Mouse (Mus musculus): ENCODE measurements at regions not wholly inside any gene's neighbourhood (a gene's known extent, or its start where the extent isn't known, plus 50 kb on each side); places are given as distances from the start of the nearest gene placed in this dataset.
A peak's percentile ranks its signal among the peaks of the same experiment; 100 is the strongest.
"Not testable (repeated sequence)": the region's sequence is repeated elsewhere in the genome, so short reads cannot be mapped to it uniquely, and the experiment has no call there.

GRCm38 (mm10) chr1:83832946-83833345, 424.9 kb upstream of the Sphkap start:
- DNase-seq, result no peak

DNA sequence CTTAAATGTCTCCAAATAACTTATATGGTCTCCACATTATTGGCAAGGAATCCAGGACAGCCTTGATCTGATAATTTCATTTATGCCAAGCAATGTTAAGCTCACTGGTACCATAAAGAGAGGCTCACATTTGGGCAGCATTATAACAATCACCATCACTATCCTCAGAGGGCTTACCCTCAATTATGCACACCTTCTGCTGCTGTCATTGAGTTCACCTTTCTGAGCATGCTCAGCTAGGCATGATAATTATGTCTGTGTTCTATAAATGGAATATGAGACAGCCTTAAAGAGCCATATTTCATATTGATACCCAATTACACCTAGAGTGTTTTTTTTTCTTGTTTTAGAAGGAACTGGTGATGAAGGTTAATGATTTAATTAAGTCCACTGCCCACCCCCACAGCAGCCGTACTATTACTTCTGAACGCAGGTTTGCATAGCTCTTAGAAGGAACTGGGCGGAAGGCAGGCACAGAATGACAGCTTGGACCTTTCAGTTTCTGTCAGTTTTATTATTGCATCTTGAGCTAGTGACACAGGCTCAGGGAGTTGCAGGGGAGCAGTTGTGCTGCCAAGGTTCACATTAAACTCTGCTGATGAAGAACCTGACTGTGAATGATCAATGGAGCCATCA, 424.0 kb upstream of the Sphkap start:
- DNase-seq, result no peak

DNA sequence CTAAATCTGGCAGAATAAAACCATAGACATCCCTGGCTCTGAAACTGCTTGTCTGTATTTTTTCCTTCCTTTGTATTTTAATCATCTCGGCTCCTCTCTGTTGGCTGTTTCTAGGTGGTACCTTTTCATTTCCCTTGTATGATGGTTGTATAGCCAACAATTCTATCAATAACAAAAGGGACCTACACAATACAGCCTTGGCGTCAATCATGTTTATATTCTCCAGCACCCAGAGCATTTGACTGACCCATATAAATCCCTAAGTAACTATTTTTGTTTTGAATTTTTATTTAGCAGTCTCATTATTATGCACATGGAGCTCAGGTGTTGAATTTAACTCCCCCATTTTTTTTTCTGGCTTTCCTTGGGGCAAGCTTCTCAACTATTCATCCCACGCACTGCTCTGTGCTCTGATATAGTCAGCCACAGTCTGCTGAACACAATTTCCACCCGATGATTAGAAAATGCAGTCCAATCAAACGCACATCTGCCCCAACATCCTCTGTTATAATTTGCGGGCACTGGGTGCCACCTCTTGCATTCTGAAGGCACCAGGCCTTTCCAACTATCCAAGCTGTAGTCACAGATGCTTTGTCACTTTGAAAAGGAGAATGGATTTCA, 422.1 kb upstream of the Sphkap start:
- DNase-seq, result no peak

GRCm38 (mm10) chr1:83811162-83811561, 403.2 kb upstream of the Sphkap start:
- DNase-seq, result not testable (repeated sequence)

GRCm38 (mm10) chr1:83808432-83808831, 400.4 kb upstream of the Sphkap start:
- no peak for DNase-seq

DNA sequence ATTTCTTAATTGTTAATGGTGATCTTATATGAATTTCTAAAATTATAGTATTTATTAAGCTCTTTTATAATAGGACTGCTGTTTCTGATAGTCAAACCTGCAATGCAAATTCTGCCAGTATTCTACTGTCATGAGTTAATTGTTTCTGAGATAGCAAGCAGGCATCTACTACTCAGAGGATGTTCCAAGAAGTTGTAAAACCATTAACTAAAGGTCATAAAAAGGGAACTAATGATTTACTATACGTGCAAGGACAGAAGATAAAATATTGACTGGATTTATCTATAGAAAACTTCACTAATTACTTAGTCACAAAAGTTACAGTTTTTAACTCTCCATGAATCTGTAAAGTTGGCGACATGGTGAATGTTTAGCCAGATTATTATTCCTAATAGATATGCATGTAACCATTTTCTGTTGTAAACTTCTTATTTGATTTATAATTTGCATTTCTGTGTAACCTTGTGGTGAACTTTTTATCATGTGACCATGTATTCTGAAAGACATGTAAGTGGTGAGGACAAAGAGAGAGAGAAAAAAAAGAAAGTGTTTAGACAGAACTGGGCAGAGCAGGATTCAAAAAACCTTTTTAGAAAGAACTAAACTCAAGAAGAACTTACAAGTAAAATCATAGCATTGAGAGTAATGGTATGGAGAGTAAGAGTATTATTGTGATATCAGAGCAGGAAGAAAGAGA, 395.5 kb upstream of the Sphkap start:
- no peak for DNase-seq

- DNase-seq, result no peak
These were observed 393.8 kb upstream of the Sphkap start for GRCm38 (mm10) chr1:83801759-83802158.

GRCm38 (mm10) chr1:83796961-83797891, 389.2 kb upstream of the Sphkap start:
- no peak for DNase-seq

GRCm38 (mm10) chr1:83777151-83777550, 369.2 kb upstream of the Sphkap start:
- DNase-seq, result no peak

- DNase-seq, result no peak
These were observed 363.2 kb upstream of the Sphkap start for GRCm38 (mm10) chr1:83771160-83771559.

GRCm38 (mm10) chr1:83761499-83761898, 353.5 kb upstream of the Sphkap start:
- no peak for DNase-seq

- DNase-seq, result no peak
These were observed 348.9 kb upstream of the Sphkap start for GRCm38 (mm10) chr1:83756866-83757265.

GRCm38 (mm10) chr1:83755336-83755735, 347.3 kb upstream of the Sphkap start:
- DNase-seq, result no peak

DNA sequence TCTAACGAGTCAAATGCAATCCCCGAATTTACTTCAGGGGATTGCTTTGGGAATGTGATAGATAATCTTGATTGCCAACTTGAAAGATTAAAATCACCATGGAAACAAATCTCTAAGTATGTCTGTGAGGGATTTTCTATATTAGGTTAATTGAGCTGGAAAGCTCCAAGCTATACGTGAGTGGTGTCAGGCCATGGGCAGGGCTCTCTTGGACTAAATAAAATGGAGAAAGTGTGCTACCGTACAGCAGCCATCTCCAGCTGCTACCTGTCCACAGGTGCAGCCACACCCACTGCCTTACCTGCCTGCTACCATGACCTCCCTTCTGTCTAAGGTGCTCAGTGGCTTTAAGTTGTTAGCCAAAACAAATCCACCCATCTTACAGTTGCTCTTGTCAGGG, 345.0 kb upstream of the Sphkap start:
- DNase-seq, result no peak

DNA sequence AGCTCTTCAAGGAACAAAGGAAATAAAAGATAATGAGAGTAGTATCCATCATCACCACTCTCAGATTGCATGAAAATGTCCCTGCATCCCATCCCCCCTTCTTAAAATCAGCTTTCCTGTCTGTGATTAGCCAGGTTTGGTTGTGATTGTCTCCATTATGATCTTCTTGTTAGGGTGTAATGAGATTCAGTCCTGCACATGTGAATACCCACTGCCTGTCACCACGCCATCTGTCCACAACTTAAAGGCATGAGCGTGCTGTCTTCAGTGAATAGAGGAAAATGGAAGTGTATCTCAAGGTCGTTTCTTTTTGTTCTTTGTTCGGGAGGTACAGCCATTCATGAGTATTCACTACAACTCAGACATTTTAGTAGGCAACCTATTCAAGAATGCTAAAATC, 341.0 kb upstream of the Sphkap start:
- DNase-seq, result no peak

DNA sequence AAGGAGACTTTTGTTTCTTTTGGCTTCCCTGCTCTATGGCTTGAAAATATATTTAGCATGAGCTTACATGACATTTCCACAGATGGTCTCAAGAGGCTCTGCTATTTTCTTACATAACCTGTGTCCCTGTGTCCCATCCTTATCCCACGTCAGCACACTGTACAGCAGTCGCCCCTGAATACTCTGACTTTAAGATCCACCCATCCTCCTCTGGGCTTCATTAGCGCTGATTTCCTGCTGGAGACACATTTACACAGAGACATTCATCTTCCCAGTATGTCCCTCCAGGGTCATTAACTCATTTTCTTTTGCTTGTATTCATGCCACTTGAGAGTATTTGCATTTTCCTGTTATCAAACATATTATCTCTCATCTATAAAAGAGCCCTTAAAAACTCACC, 340.1 kb upstream of the Sphkap start:
- no peak for DNase-seq

DNA sequence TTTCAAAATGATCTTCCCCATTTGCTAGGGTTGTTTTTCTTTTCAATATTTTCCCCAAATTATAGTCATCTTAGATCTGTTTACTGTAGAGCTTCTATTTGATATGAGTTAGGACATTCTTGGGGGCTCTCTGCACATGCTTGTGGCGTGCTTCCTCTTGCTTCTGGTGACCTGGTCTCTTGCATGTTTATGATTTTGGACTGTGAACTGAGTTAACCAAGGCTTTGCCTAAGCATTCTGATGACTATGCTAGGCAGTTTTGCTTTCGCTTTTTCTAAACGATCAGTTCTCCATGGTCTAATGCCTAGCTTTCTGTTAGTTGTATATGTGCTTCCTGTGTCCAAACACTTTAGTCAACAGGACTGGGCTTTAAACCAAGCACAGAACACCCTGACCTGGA, 339.4 kb upstream of the Sphkap start:
- DNase-seq, result no peak

- peak; percentile 42 for DNase-seq
These were observed 338.0 kb upstream of the Sphkap start for GRCm38 (mm10) chr1:83746036-83746435.

DNA sequence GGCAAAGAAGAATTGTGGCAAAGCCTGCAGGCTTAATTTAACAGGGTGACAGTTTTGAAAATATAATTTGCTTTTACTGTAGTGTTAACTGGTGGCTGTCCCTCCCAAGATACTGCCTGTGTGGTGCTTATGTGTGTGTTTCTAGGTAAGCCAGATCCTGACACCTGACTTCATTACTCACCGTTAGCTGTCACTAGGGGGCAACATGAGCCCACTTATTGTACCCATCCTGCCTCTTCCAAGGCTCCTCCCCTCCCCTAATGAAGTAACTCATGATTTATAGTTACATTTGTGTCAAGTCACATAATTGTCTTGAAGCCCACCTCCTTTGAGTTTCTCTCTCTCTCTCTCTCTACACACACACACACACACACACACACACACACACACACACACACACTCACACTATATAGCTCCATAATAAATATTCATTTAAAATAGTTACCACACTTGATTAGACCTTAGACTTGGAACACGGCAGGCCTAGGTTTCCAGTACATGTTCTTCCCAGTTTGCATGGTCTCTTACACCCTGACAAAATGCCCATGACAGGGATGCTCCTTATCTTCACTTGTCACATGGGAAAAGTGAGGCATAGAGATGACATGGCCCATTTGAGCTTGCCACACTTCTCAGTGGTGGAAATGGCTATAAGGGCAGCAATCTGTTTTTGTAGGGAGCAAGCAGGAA, 328.6 kb upstream of the Sphkap start:
- no peak for DNase-seq

- no peak for DNase-seq
These were observed 323.7 kb upstream of the Sphkap start for GRCm38 (mm10) chr1:83731682-83732081.

DNA sequence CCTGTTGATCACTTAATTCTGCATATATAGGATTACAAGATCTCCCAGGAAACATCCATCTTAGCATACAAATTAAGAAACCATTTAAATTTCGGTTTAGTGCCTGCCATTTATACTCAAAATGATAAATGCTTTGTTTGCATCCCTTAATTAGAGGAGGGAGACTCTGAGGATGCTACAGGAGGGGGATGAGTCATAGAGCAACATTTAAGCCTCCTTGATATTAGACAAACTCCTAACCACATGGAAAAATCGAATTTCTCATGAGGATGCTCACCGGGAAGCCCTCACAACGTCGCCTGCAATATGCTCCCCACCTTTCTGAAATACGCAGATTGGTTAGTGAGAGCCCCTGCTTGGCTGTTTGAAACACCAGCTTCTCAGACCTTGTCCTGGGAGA, 320.8 kb upstream of the Sphkap start:
- no peak for DNase-seq

GRCm38 (mm10) chr1:83727938-83728337, 319.9 kb upstream of the Sphkap start:
- no peak for DNase-seq

- DNase-seq, result peak; percentile 51
These were observed 319.2 kb upstream of the Sphkap start for GRCm38 (mm10) chr1:83727215-83727614.
